ENCODE assay signal across 12 mouse cellular contexts in the genomic region with DNA sequence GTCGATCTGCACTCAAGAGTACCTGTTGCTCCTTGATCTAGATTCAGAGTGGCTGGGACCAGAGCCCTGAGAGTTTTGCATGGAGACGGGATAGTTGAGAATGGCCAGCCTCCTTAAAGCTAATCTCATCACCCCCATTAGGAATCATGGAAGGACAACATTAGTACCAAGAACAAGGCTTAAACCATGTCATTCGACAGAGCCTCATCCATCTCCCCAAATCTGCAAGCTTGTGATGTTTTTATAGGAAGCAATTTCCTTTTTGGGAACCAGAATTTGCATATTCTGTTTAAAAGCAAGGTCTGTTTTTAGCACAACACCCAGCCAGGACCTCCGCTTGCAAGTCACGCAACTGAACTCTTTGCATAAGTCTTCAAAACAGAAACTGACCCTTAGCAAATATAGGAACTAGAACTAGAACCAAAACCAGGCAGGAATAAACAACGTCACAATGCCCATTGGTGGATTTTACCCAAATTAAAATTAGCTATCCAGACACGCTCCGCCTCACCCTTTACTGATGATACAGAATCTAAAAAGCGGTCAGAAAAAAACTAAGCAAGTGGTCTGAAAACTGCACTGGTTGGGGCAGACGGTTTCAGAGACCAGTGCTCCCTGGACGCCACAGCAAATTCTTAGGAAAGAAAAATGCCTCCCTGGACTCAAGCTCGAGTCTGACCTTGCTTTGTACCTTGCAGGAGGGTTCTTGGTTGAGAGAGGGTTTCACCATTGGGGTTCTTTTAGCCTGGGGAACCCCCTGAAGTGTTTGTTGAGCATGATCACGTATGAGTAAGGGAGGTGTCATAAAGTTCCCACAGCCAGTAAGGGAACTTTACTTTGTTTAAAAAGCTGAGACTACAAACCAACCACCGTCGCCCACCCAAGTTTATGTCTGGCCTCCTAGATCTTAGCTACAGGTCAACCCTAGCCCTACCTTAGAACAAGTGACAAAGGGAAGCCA. TPM values are rescaled to one million over a fixed set of nuclear protein-coding genes. Genes with fewer than 3 reads are reported as not detected.
DNase-seq lines count a peak whose midpoint lies in the region; ATAC-seq lines count a peak whose summit lies in the region.
"Had no signal": no experiment of that assay in that cellular context is flagged by ENCODE, and none has a peak within 500 bp of the region (broad histone marks: within the 10 kb centered on the region; RNA-seq: fewer than 3 reads in every experiment).

No protein-coding gene starts in this region.

- DNase-seq in A20 (ENCODE audit: low read depth, low spot score) = peak; percentile 91
- DNase-seq in induced T-regulatory cell, adult 2 months (ENCODE audit: low read depth) = peak; percentile 73
- DNase-seq in gastrocnemius, postnatal 4 days (ENCODE audit: low spot score in 2 of 2) = no peak
- no peak for DNase-seq in kidney, postnatal 25 days
- no peak for DNase-seq in cerebellum, adult 18-20 months
- DNase-seq: adrenal gland, postnatal 14 days; kidney, postnatal 36 days; lung, embryonic 14.5 days had no signal

- ATAC-seq in CD4-positive, CD25-positive, alpha-beta regulatory T cell, adult 4 months = peak; percentile 57
- ATAC-seq in monocyte, adult 5-6 weeks (replicated peaks; ENCODE audit: insufficient number of reproducible peaks, low FRiP score, low TSS enrichment, poor library complexity, severe bottlenecking) = peak; percentile 75
- ATAC-seq: forebrain, embryonic 15.5 days; intestine, postnatal 0 days had no signal

RNA-seq across cellular contexts. Expression of a gene that starts 33.0 kb away (rescaled TPM):
- polyA plus RNA-seq in CD4-positive, CD25-positive, alpha-beta regulatory T cell, adult 4 months (2017; shearing (Covaris generic)) = 10 to 100 TPM; 23.8 to 32.4 TPM
- 61.3 to 69.2 TPM (median 68.2 TPM) in 3 replicates for total RNA-seq in monocyte, adult 5-6 weeks (2017)
- 10 to 100 TPM; 36.2 to 42.7 TPM for total RNA-seq in gastrocnemius, postnatal 4 days (2021)

Comparison
In these comparisons a context has a peak if more than half of its experiments do, and no peak if none do; other contexts are left out.
1. DNase-seq: peak in A20 (single experiment) and induced T-regulatory cell, adult 2 months (single experiment); none in gastrocnemius, postnatal 4 days (0 of 2), kidney, postnatal 25 days (0 of 2) and cerebellum, adult 18-20 months (0 of 2).